Mouse (Mus musculus) testis, postnatal 10 days (tissue): ENCODE results near the gene Map3k20.

ENCODE experiments used
- DNase-seq: peaks from one replicate; pipeline ENCODE4 v3.0.0; 2021; ENCODE audit warnings: low spot score

Map3k20 gene

GRCm38 (mm10) chr2:72280524-72280923 lies 4.9 kb upstream of the Map3k20 start:
- DNase-seq = no peak

GRCm38 (mm10) chr2:72281971-72282370 lies 3.5 kb upstream of the Map3k20 start:
- no peak for DNase-seq

GRCm38 (mm10) chr2:72282733-72283132 lies 2.7 kb upstream of the Map3k20 start:
- DNase-seq = no peak

GRCm38 (mm10) chr2:72284689-72285088 lies 748 bp upstream of the Map3k20 start:
- DNase-seq = no peak

GRCm38 (mm10) chr2:72285888-72286661 lies 638 bp downstream of the Map3k20 start:
- DNase-seq = peak; percentile 64

- DNase-seq = no peak
These were observed 1.7 kb downstream of the Map3k20 start for GRCm38 (mm10) chr2:72287142-72287541.

GRCm38 (mm10) chr2:72288932-72289534 lies 3.6 kb downstream of the Map3k20 start:
- DNase-seq = no peak

- no peak for DNase-seq
These were observed 5.7 kb downstream of the Map3k20 start for GRCm38 (mm10) chr2:72291103-72291502.

- DNase-seq = no peak
These were observed 7.1 kb downstream of the Map3k20 start for GRCm38 (mm10) chr2:72292573-72292972.

GRCm38 (mm10) chr2:72294994-72295393 lies 9.6 kb downstream of the Map3k20 start:
- DNase-seq = no peak

- DNase-seq = no peak
These were observed 11.7 kb downstream of the Map3k20 start for GRCm38 (mm10) chr2:72296984-72297715.

GRCm38 (mm10) chr2:72297716-72298082 lies 12.3 kb downstream of the Map3k20 start:
- DNase-seq = no peak

GRCm38 (mm10) chr2:72298406-72298805 lies 13.0 kb downstream of the Map3k20 start:
- no peak for DNase-seq

- no peak for DNase-seq
These were observed 15.9 kb downstream of the Map3k20 start for GRCm38 (mm10) chr2:72301194-72301916.

GRCm38 (mm10) chr2:72305738-72306137 lies 20.3 kb downstream of the Map3k20 start:
- DNase-seq = no peak

GRCm38 (mm10) chr2:72308351-72308750 lies 22.9 kb downstream of the Map3k20 start:
- no peak for DNase-seq

- DNase-seq = no peak
These were observed 23.5 kb downstream of the Map3k20 start for GRCm38 (mm10) chr2:72308981-72309380.

GRCm38 (mm10) chr2:72311486-72311885 lies 26.0 kb downstream of the Map3k20 start:
- DNase-seq = no peak

- DNase-seq = no peak
These were observed 27.9 kb downstream of the Map3k20 start for GRCm38 (mm10) chr2:72313312-72313711.

GRCm38 (mm10) chr2:72318421-72318820 lies 33.0 kb downstream of the Map3k20 start:
- DNase-seq = no peak

GRCm38 (mm10) chr2:72319028-72319798 lies 33.8 kb downstream of the Map3k20 start:
- no peak for DNase-seq

GRCm38 (mm10) chr2:72320661-72321060 lies 35.2 kb downstream of the Map3k20 start:
- DNase-seq = no peak
